Mouse (Mus musculus): Measurements from ENCODE around the gene Prr12. TPM values are rescaled to one million over a fixed set of nuclear protein-coding genes. Genes with fewer than 3 reads are reported as not detected.

Gene Prr12
- polyA plus RNA-seq, 1 experiment from 2014 or later = 6.4 TPM

DNA sequence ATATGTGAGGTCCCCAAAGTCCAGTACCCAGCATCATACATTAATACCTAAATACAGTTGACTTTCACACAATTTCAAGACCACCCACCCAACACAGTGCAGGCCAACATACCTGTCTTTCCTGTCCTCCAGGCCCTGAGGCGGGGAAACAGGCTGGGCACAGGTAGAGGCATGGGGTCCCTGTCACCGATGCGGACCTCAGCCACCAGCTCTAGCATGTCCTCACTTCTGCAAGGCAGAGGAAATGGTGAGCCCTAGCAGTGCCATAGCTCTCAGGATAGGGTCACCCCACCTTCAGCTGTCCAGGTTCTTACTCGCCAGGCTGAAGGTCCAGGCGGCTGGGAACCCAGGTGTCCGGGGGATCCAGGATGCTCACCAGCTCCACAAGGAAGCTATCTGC is 40.7 kb downstream of the Prr12 start:
- no peaks in the 10 kb centered on the region for H3K4me1 ChIP-seq (ENCODE audit: insufficient read depth, low read depth, low read length)
- H3K4me3 ChIP-seq (ENCODE audit: low read depth, low read length) = no peak overlapping the region
- WGBS = 97% methylated on average over 6 of the region's 6 CpGs
- peaks cover 21% of the 10 kb centered on the region for H3K36me3 ChIP-seq (ENCODE audit: insufficient read depth, low read length)
- H3K9me3 ChIP-seq (ENCODE audit: low read length) = no peaks in the 10 kb centered on the region
- no peak overlapping the region for H3K27ac ChIP-seq (ENCODE audit: low read length)
- no peak for TF ChIP-seq CTCF (IDR thresholded peaks at IDR 0.05)
- no peak for TF ChIP-seq EP300 (IDR thresholded peaks at IDR 0.05)
- no peak overlapping the region for H3K4me2 ChIP-seq (replicated peaks; ENCODE audit: low read depth, low read length)
- ATAC-seq (no peak), DNase-seq (ENCODE audit: low spot score) (no peak)
- H3K9ac ChIP-seq (replicated peaks; ENCODE audit: low read depth) = no peak overlapping the region
- no peaks in the 10 kb centered on the region for H3K27me3 ChIP-seq (replicated peaks; ENCODE audit: insufficient read depth, low read length)

DNA sequence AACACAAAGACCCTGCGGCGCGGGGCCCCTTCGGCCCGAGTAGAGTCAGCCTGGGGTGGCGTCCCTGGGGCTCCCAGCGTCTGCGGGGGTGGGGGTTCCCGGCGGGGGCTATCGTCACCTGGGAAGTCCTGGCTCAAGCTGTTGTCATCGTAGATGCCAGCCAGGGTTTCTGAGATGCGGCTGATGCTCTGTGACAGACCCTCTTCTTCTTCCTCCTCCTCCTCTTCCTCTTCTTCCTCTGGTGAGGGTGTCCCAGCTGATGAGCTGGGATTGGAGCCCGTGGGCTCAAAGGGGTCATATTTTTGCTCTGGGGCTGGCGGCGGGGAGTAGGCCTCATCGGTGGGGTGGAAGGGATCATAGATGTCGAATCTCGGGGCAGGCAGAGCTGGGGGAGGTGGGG is 44.3 kb downstream of the Prr12 start:
- Histone ChIP-seq H3K4me2 (replicated peaks; ENCODE audit: low read depth, low read length) (no peak overlapping the region), H3K27ac (ENCODE audit: low read length) (no peak overlapping the region), H3K4me3 (ENCODE audit: low read depth, low read length) (no peak overlapping the region), H3K9ac (replicated peaks; ENCODE audit: low read depth) (no peak overlapping the region), H3K9me3 (ENCODE audit: low read length) (no peaks in the 10 kb centered on the region), H3K36me3 (ENCODE audit: insufficient read depth, low read length) (peaks cover 40% of the 10 kb centered on the region), H3K27me3 (replicated peaks; ENCODE audit: insufficient read depth, low read length) (no peaks in the 10 kb centered on the region), H3K4me1 (ENCODE audit: insufficient read depth, low read depth, low read length) (no peaks in the 10 kb centered on the region)
- WGBS = 92% methylated on average over 19 of the region's 19 CpGs
- DNase-seq (ENCODE audit: low spot score) (no peak), ATAC-seq (no peak)
- TF ChIP-seq EP300 (IDR thresholded peaks at IDR 0.05) (no peak), CTCF (IDR thresholded peaks at IDR 0.05) (no peak)

DNA sequence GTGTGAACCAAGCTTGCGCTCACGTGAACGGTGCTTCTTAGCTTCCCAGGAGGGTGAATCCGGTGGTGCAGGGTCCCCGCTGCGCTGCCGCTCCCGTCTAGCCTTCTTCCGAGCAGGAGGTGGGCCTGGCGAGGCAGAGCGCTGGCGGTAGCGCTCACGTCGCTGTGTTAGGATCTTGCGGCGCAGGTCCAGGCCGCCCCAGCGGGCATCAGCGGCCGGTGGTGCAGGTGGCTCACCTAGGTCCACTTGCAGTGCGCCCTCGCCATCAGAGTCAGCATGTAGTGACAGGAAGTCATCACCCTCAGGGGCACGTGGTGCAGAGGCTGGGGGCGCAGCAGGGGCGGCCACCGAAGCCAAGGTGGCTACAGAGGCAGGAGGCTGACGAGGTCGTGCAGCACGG is 44.8 kb downstream of the Prr12 start:
- Histone ChIP-seq H3K36me3 (ENCODE audit: insufficient read depth, low read length) (peaks cover 46% of the 10 kb centered on the region), H3K4me1 (ENCODE audit: insufficient read depth, low read depth, low read length) (no peaks in the 10 kb centered on the region), H3K27me3 (replicated peaks; ENCODE audit: insufficient read depth, low read length) (no peaks in the 10 kb centered on the region), H3K4me2 (replicated peaks; ENCODE audit: low read depth, low read length) (no peak overlapping the region), H3K27ac (ENCODE audit: low read length) (no peak overlapping the region), H3K9ac (replicated peaks; ENCODE audit: low read depth) (no peak overlapping the region), H3K4me3 (ENCODE audit: low read depth, low read length) (no peak overlapping the region), H3K9me3 (ENCODE audit: low read length) (no peaks in the 10 kb centered on the region)
- no peak for ATAC-seq
- TF ChIP-seq CTCF (IDR thresholded peaks at IDR 0.05) (no peak), EP300 (IDR thresholded peaks at IDR 0.05) (no peak)
- 94% methylated on average over 30 of the region's 30 CpGs for WGBS
- DNase-seq (ENCODE audit: low spot score) = no peak

DNA sequence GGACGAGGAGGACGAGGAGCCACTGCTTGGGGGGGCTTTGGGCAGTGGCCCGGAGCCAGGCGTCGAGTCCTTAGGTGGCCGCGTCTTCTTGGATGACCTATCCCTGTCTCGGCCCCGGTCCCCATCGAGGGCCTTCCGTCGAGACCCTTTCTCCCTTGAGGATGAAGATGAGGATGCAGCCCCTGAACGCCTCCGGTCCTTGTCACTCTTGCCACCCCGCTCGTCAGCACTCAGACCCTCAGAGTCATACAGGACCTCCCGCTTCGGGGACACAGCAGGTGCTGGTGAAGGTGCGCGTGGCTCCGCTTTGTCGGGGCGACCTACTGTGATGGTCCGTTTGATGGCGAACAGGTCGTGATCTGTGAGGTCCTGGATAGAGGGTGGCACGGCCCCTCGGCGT is 45.5 kb downstream of the Prr12 start:
- Histone ChIP-seq H3K4me1 (ENCODE audit: insufficient read depth, low read depth, low read length) (no peaks in the 10 kb centered on the region), H3K27ac (ENCODE audit: low read length) (no peak overlapping the region), H3K9me3 (ENCODE audit: low read length) (no peaks in the 10 kb centered on the region), H3K4me2 (replicated peaks; ENCODE audit: low read depth, low read length) (no peak overlapping the region), H3K9ac (replicated peaks; ENCODE audit: low read depth) (no peak overlapping the region), H3K4me3 (ENCODE audit: low read depth, low read length) (no peak overlapping the region), H3K36me3 (ENCODE audit: insufficient read depth, low read length) (peaks cover 53% of the 10 kb centered on the region), H3K27me3 (replicated peaks; ENCODE audit: insufficient read depth, low read length) (no peaks in the 10 kb centered on the region)
- TF ChIP-seq CTCF (IDR thresholded peaks at IDR 0.05) = no peak
- no peak for TF ChIP-seq EP300 (IDR thresholded peaks at IDR 0.05)
- ATAC-seq (no peak), DNase-seq (ENCODE audit: low spot score) (no peak)
- WGBS = 96% methylated on average over 29 of the region's 29 CpGs

DNA sequence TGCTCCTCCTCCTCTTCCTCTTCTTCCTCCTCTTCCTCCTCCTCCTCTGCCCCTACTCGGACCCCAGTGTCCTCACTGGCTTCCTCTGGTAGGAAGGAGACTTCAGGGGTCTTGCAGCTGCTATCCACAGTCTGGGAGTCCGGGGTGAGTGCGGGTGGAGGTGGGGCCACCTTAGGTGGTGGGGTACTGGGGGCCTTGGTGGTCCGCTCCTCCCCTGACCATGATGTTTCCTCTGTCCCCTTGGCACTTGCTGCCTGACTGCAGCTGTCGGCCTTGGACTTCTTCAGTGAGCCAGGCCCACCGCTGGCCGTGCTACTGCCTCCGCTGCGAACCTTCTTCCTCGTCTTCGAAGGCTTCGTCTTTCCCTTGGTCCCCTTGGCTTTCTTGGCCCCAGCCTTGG is 46.2 kb downstream of the Prr12 start:
- Histone ChIP-seq H3K4me1 (ENCODE audit: insufficient read depth, low read depth, low read length) (no peaks in the 10 kb centered on the region), H3K4me3 (ENCODE audit: low read depth, low read length) (no peak overlapping the region), H3K9me3 (ENCODE audit: low read length) (no peaks in the 10 kb centered on the region), H3K36me3 (ENCODE audit: insufficient read depth, low read length) (peaks cover 56% of the 10 kb centered on the region), H3K27ac (ENCODE audit: low read length) (no peak overlapping the region), H3K9ac (replicated peaks; ENCODE audit: low read depth) (no peak overlapping the region), H3K4me2 (replicated peaks; ENCODE audit: low read depth, low read length) (no peak overlapping the region), H3K27me3 (replicated peaks; ENCODE audit: insufficient read depth, low read length) (no peaks in the 10 kb centered on the region)
- 92% methylated on average over 12 of the region's 12 CpGs for WGBS
- TF ChIP-seq EP300 (IDR thresholded peaks at IDR 0.05) = no peak
- TF ChIP-seq CTCF (IDR thresholded peaks at IDR 0.05) = no peak
- DNase-seq (ENCODE audit: low spot score) (no peak), ATAC-seq (no peak)

DNA sequence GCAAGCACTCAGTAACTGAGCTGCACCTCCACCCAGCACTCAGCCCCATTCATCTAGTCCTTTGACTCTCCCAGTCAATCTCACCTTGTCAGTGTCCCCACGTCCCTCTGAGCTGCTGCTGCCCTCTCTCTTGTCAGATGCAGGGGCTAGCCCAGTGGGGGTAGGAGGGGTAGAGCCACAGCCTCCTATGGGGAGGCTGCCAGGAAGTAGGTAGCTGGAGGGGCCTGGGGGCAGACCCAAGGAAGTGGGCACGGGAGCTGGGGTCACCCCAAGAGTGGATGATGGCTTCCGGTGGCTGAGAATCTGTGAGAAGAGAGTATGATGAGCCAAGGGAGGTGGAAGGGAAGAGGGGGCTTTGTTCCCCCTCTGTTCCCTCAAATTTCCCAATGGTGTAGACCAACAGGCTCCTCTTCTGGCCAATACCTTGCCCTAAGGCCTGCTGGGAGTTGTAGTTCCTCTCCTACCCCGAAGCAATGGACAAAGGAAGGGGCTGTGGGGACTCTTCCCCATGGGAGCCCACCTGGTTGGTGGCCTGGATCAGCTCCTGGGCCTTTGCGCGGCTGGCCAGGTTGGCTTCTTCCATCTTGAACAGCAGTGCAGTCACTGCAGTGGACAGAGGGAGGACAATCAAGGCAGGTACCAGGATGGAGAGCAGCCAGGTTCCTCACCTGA is 47.2 kb downstream of the Prr12 start:
- H3K27me3 ChIP-seq (replicated peaks; ENCODE audit: insufficient read depth, low read length) = no peaks in the 10 kb centered on the region
- no peak for TF ChIP-seq CTCF (IDR thresholded peaks at IDR 0.05)
- no peak for TF ChIP-seq EP300 (IDR thresholded peaks at IDR 0.05)
- no peak overlapping the region for H3K4me3 ChIP-seq (ENCODE audit: low read depth, low read length)
- H3K4me1 ChIP-seq (ENCODE audit: insufficient read depth, low read depth, low read length) = no peaks in the 10 kb centered on the region
- no peaks in the 10 kb centered on the region for H3K9me3 ChIP-seq (ENCODE audit: low read length)
- ATAC-seq = no peak
- 73% methylated on average over 6 of the region's 6 CpGs for WGBS
- H3K9ac ChIP-seq (replicated peaks; ENCODE audit: low read depth) = no peak overlapping the region
- H3K27ac ChIP-seq (ENCODE audit: low read length) = no peak overlapping the region
- no peak overlapping the region for H3K4me2 ChIP-seq (replicated peaks; ENCODE audit: low read depth, low read length)
- peaks cover 57% of the 10 kb centered on the region for H3K36me3 ChIP-seq (ENCODE audit: insufficient read depth, low read length)
- no peak for DNase-seq (ENCODE audit: low spot score)

DNA sequence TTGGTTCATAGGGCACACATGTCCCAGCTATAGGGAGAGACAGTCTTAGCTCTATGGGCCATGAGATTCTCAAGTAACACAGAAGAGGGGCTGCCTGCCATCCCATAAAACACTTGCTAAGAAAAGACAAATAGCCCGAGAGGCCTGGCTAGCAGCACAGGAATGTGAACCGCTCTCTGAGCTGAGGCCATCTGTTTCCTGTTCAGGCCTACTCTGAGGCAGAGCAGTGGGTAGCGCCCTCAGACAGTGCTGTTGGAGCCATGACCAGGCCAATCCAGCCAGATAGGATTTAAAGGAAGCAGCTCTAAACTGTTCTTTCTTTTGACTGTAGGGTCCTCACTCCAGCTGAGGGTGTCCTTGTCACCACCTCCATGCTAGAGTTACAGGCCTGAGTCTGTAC is 48.1 kb downstream of the Prr12 start:
- no peak for TF ChIP-seq CTCF (IDR thresholded peaks at IDR 0.05)
- no peak for TF ChIP-seq EP300 (IDR thresholded peaks at IDR 0.05)
- DNase-seq (ENCODE audit: low spot score) (no peak), ATAC-seq (no peak)
- H3K9ac ChIP-seq (replicated peaks; ENCODE audit: low read depth) = no peak overlapping the region
- peaks cover 62% of the 10 kb centered on the region for H3K36me3 ChIP-seq (ENCODE audit: insufficient read depth, low read length)
- no peaks in the 10 kb centered on the region for H3K9me3 ChIP-seq (ENCODE audit: low read length)
- H3K27me3 ChIP-seq (replicated peaks; ENCODE audit: insufficient read depth, low read length) = no peaks in the 10 kb centered on the region
- H3K4me2 ChIP-seq (replicated peaks; ENCODE audit: low read depth, low read length) = no peak overlapping the region
- H3K4me3 ChIP-seq (ENCODE audit: low read depth, low read length) = no peak overlapping the region
- 37% methylated on average over 3 of the region's 3 CpGs for WGBS
- H3K27ac ChIP-seq (ENCODE audit: low read length) = no peak overlapping the region
- peaks cover 5% of the 10 kb centered on the region for H3K4me1 ChIP-seq (ENCODE audit: insufficient read depth, low read depth, low read length)
